Mouse (Mus musculus): ENCODE data around the gene Cbl.
"Not testable (repeated sequence)": the region's sequence is repeated elsewhere in the genome, so short reads cannot be mapped to it uniquely, and the experiment has no call there.

- not testable (repeated sequence) for TF ChIP-seq POLR2A (IDR thresholded peaks at IDR 0.05; ENCODE audit: extremely low read depth, insufficient read depth, low read length); CTCF (IDR thresholded peaks at IDR 0.05; ENCODE audit: low read depth, low read length)
These were observed 121.9 kb downstream of the Cbl start for GRCm38 (mm10) chr9:44111909-44112308.

Measured in liver, adult 2 months (tissue).